Mouse (Mus musculus) adrenal gland, adult 10 weeks (tissue): Measurements from ENCODE around the gene Gfer. TPM values are rescaled to one million over a fixed set of nuclear protein-coding genes. Genes with fewer than 3 reads are reported as not detected.

Source experiments
- polyA plus RNA-seq: library from polyadenylated mRNA; stranded (reverse); fragments of 350-450 nt; fragmentation: Illumina TruSeq; extraction: RNeasy Lipid Tissue Mini Kit (QIAGEN cat#74804); gene quantifications from one replicate; pipeline ENCODE4 v1.2.3, GENCODE M21; 2014; ENCODE audit warnings: low read depth, low replicate concordance

The Gfer gene
- polyA plus RNA-seq = 9.0 TPM

GRCm38 (mm10) chr17:24696011-24696697 is at the start of gene Gfer, which contains the start of gene Noxo1:
Gene Gfer (minus strand): TSS chr17:24696156.
Gene Noxo1 (plus strand): TSS chr17:24696234.

DNA sequence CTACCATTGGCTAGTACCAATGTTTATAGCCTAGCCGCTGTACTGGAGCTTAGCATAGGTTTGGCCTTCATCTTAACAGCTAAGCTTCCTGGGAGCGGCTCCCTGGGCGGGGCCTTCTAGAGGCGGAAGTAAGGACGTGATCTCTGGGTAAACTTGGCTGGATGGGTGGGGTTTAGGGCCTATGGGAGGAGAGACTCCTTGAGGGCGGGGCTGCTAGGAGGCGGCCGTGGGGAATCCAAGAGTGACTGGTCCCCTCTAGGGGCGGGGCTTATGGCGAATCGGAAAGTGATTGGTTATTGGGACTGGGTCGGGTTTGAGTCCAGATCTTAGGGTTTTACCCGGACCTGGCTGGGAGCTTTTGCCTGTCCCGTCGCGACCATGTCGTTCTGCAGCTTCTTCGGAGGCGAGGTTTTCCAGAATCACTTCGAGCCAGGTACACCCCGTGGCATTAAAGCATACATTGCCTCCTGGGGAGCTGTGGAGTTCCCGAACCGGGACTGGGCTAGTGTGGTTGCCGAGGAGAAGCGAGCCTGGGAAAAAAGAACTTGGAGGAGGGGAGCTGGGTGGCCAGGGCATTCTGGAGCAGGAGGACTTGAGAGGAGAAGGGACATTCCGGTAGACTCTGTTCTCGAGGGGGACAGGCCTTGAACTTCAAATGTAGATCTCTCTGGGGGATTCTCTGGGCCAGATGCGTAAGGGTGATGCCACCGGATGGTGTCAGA is 40.5 kb upstream of the Gfer start, which contains the start of gene Msrb1:
TSS of gene Msrb1 (plus strand) at position 313 of the 722 bp plus-strand sequence.

DNA sequence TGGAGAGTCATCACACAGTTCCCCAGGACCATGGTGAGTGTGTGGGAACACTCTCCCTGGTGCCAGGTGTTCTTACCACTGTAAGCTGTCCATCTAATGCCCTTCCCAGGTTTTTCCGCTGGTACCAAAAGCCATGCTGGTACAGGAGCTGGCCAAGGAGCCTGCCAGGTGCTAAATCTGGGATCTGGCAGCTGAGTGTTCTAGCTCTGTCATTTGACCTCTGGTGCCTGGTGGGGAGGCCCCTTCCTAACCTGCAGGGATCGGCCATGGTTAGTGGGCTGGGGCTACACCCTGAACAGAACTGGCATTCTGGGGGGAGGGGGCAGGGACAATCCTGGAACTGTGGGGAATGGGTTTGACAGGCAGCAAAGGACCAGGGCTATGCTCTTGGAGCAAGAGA is 31.7 kb upstream of the Gfer start, which contains the start of gene Rpl3l:
TSS of gene Rpl3l (plus strand) at position 203 of the 400 bp plus-strand sequence.

GRCm38 (mm10) chr17:24724184-24724583 is 28.2 kb upstream of the Gfer start, which contains the start of gene Ndufb10:
Gene Ndufb10 (minus strand): TSS chr17:24724478.

DNA sequence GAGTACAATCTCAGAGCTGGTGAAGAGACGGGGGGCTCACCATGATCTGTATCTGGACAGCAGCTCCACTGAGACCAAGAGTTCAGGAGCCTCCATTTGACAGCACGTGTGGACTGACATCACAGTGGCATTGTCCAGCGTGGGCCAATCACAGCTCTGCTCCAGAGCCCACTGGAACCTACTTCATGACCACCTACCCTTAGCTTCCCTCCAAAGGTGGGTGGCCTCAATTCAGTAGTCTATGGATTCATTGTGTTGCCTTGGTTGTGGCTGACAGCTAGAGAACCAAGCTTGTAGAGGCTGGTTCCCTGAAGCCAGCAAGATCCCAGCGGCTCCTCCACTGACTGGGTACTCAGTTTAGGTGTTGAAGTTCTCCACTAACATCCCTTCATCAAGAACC is 22.0 kb upstream of the Gfer start, which contains the start of the genes Rnf151 and Rps2:
TSS of gene Rnf151 (minus strand) at position 121 of the 400 bp plus-strand sequence.
TSS of gene Rps2 (plus strand) at position 174 of the 400 bp plus-strand sequence.

DNA sequence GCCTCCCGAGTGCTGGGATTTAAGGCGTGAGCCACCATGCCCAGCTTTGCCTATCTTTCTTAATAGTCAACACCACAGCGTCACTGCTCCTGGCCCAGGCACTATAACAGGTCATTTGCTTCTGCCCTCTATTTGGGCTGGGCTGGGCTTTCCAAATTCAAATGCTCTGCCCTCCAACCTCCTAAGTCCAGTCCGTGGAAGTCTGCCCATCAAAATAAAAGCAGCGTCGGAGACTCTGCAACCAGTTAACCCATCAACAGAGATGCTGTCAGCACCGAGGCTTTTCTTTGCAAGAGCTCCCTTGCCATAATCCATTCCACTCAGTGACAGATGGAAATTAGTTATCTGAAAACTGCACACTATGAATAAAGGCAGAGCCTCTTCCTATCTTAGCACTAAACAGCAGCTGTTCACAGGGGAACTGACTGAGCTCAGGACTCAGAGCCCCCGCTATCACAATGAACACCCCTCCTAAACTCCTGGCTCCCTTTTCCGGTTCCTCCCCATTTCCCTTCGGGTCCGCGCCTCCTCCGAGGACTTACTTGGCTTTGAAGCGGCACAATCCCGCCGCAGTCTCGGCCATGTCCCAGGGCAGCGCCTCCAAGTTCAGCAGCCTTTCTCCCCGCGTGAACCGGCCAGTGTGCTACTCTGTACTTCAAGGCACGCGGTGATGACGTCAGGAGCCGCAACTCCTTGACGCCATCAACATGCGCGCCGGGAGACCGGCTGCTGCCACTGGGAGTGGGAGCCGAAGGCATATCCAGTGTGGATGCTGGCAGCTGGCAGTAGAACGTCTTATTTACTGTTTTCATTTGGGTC is 11.2 kb upstream of the Gfer start, which contains the start of gene Tbl3:
TSS of gene Tbl3 (minus strand) at position 679 of the 819 bp plus-strand sequence.

DNA sequence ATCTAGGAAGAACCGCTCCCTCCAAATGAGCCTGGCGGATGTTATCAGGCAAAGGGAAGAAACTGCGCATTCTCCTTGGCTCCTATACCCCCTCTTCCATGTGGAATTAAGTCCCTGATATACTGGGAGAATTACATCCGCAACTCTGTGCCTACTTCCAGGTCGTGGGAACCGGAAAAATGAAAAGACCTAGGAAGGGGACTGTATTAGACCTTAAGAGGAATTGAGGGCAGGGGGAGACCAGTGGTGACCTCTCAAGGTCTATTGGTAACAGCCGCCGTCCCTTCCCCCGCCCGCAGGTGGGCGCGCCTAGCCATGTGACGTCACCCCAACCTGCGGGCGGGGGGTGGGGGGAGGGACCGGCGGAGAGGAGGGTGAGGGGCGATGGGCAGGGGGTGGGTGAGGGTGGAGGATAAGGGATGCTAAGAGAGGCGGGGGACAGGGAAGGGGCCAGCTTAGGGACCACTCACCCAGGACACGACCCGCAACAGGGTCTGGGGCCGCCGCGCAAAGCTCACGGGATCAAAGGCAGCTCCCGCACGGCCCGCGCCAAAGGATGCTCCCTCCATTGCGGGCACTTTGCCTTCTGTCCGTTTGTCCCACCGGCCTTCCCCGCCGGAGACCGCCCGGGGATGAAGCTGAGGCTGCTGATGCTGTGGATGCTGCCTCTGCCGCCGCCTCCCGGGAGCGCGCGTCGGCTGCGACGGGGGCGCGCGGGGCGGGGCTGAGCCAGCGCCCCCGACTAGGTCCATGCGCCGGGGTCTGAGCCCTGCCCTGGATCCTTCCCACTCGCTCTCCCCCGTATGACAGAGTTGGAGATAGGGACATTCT is 6.5 kb downstream of the Gfer start, which contains the start of gene Syngr3:
TSS of gene Syngr3 (minus strand) at position 705 of the 831 bp plus-strand sequence.

DNA sequence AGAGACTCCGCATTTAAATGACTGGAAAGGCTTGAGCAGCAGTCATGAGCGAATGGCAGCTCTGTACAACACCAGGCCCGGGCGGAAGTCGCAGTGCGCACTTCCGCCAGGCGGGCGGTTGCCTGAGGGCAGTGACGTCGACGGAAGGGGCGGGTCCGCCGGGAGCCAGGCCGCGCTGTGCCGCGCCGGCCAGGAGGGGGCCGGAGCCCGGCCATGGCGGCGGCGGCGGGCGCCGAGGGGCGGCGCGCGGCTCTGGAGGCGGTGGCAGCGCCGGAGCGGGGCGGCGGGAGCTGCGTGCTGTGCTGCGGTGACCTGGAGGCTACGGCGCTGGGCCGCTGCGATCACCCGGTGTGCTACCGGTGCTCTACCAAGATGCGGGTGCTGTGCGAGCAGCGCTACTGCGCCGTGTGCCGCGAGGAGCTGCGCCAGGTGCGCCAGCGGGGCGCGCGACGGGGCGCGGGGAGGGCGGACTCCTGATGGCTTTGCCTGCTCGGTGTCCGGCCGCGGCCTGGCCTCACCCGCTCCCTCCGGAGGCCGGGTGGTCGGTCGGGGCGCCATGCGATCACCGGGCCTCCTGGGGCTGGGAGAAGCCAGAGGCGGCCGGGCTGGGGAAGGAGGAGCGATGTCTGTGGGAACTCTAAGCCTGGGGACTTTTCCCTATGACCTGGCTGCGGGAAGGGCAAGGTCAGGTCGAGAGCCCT is 26.3 kb downstream of the Gfer start, which contains the start of gene Zfp598:
TSS of gene Zfp598 (plus strand) at position 143 of the 701 bp plus-strand sequence.

GRCm38 (mm10) chr17:24658017-24658758 is 37.8 kb downstream of the Gfer start, which contains the start of gene Npw:
Gene Npw (minus strand): TSS chr17:24658457.

DNA sequence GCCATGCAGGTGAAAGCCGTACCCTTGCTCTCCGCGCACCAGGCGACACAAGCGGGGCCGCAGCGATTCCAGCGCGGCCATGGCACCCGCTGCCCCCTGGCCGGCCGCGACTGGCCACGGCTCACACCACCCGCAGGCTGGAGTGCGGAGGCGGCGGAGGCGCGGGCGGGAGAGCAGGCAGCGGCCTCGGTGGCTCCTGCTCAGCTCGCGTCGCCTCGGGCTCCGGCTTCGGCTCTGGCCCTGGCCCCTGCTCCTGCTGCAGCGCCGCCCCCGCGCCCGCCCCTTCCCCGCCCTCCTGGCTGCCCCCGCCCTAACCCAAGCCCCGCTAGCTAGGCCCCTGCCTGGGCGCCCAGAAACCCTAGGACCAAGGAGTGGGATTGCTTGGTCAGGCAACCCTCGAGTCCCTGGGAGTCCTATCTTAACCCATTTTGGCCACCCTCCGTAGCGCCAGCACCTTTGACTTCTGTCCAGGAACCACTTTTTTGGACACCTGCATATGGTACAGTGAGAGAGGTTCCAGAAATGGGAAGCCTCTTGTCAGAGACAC is 45.8 kb downstream of the Gfer start, which contains the start of gene Slc9a3r2:
TSS of gene Slc9a3r2 (minus strand) at position 258 of the 547 bp plus-strand sequence.

Other genes starting within 250 kb of the Gfer start
- 0.52 TPM for gene E4f1, start 225.8 kb downstream of the Gfer start, polyA plus RNA-seq
- 79.8 TPM for gene Pgp, start 225.8 kb downstream of the Gfer start, polyA plus RNA-seq
- not detected for gene Bricd5, start 222.3 kb downstream of the Gfer start, polyA plus RNA-seq
- gene Mlst8, start 217.1 kb downstream of the Gfer start, polyA plus RNA-seq = 5.9 TPM
- 1.6 TPM for gene Caskin1, start 207.6 kb downstream of the Gfer start, polyA plus RNA-seq
- gene Traf7, start 168.2 kb downstream of the Gfer start, polyA plus RNA-seq = 8.4 TPM
- gene Rab26, start 161.9 kb downstream of the Gfer start, polyA plus RNA-seq = not detected
- gene Pkd1, start 146.3 kb downstream of the Gfer start, polyA plus RNA-seq = 10.1 TPM
- 16.9 TPM for gene Tsc2, start 63.5 kb downstream of the Gfer start, polyA plus RNA-seq
- gene Nthl1, start 63.5 kb downstream of the Gfer start, polyA plus RNA-seq = 0.47 TPM
- gene Slc9a3r2, start 45.8 kb downstream of the Gfer start, polyA plus RNA-seq = 16.7 TPM
- gene Npw, start 37.7 kb downstream of the Gfer start, polyA plus RNA-seq = not detected
- 2.2 TPM for gene Zfp598, start 26.5 kb downstream of the Gfer start, polyA plus RNA-seq
- 0.76 TPM for gene Syngr3, start 6.2 kb downstream of the Gfer start, polyA plus RNA-seq
- 0.87 TPM for gene Noxo1, start 78 bp upstream of the Gfer start, polyA plus RNA-seq
- gene Tbl3, start 11.5 kb upstream of the Gfer start, polyA plus RNA-seq = not detected
- gene Rnf151, start 21.9 kb upstream of the Gfer start, polyA plus RNA-seq = not detected
- gene Rps2, start 22.0 kb upstream of the Gfer start, polyA plus RNA-seq = 403 TPM
- gene Ndufb10, start 28.3 kb upstream of the Gfer start, polyA plus RNA-seq = 88.7 TPM
- 0.64 TPM for gene Rpl3l, start 31.7 kb upstream of the Gfer start, polyA plus RNA-seq
- gene Msrb1, start 40.5 kb upstream of the Gfer start, polyA plus RNA-seq = 6.8 TPM
- not detected for gene Hs3st6, start 56.8 kb upstream of the Gfer start, polyA plus RNA-seq
- 7.2 TPM for gene Meiob, start 108.1 kb upstream of the Gfer start, polyA plus RNA-seq
- 14.6 TPM for gene Hagh, start 144.0 kb upstream of the Gfer start, polyA plus RNA-seq
- gene Fahd1, start 154.2 kb upstream of the Gfer start, polyA plus RNA-seq = 80.9 TPM
- not detected for gene Igfals, start 169.8 kb upstream of the Gfer start, polyA plus RNA-seq
- gene Nubp2, start 190.2 kb upstream of the Gfer start, polyA plus RNA-seq = 5.1 TPM
- 0.47 TPM for gene Spsb3, start 190.5 kb upstream of the Gfer start, polyA plus RNA-seq
- 3.1 TPM for gene Eme2, start 198.9 kb upstream of the Gfer start, polyA plus RNA-seq
- 2.6 TPM for gene Mrps34, start 199.0 kb upstream of the Gfer start, polyA plus RNA-seq
- gene Nme3, start 200.3 kb upstream of the Gfer start, polyA plus RNA-seq = 6.5 TPM
- gene Mapk8ip3, start 240.8 kb upstream of the Gfer start, polyA plus RNA-seq = 11.4 TPM